Mouse (Mus musculus) hindbrain, postnatal 0 days (tissue): ENCODE results near the gene Tead3. TPM values are rescaled to one million over a fixed set of nuclear protein-coding genes. Genes with fewer than 3 reads are reported as not detected.
"Not testable (repeated sequence)": the region's sequence is repeated elsewhere in the genome, so short reads cannot be mapped to it uniquely, and the experiment has no call there.

ENCODE experiments used
- ATAC-seq: fragments of 200-750 bp; cut with Nextera tagmentation; 2 replicates; pipeline ENCODE4 v1.8.0; 2017; ENCODE audit warnings: mild to moderate bottlenecking, moderate TSS enrichment, moderate library complexity
- DNase-seq: peaks from one replicate; pipeline ENCODE4 v3.0.0-alpha.2; 2015; ENCODE audit warnings: low spot score
- H3K27ac ChIP-seq: fragments of 300-500 bp; sonication (generic); 2 replicates; pipeline ENCODE4 v1.5.1; 2014; ENCODE audit warnings: mild to moderate bottlenecking
- H3K27me3 ChIP-seq: fragments of 300-500 bp; sonication (generic); 2 replicates; pipeline ENCODE4 v1.6.1; 2014; ENCODE audit warnings: low read length, mixed read lengths; ENCODE audit not compliant: insufficient read depth
- H3K36me3 ChIP-seq: fragments of 300-500 bp; sonication (generic); 2 replicates; pipeline ENCODE4 v1.6.1; 2014; ENCODE audit warnings: low read length, mixed read lengths; ENCODE audit not compliant: insufficient read depth
- H3K4me1 ChIP-seq: fragments of 300-500 bp; sonication (generic); 2 replicates; pipeline ENCODE4 v1.6.1; 2014; ENCODE audit warnings: antibody characterized with exemption, low read length, mixed read lengths; ENCODE audit not compliant: insufficient read depth
- H3K4me2 ChIP-seq: fragments of 300-500 bp; sonication (generic); 2 replicates; pipeline ENCODE4 v1.6.1; 2014; ENCODE audit warnings: low read depth, mild to moderate bottlenecking, low read length, moderate library complexity, mixed read lengths
- H3K4me3 ChIP-seq: fragments of 300-500 bp; sonication (generic); 2 replicates; pipeline ENCODE4 v1.5.1; 2014; ENCODE audit warnings: low read length
- H3K9ac ChIP-seq: fragments of 300-500 bp; sonication (generic); replicated peaks from 2 replicates; pipeline ENCODE4 v1.6.1; 2014; ENCODE audit warnings: mild to moderate bottlenecking, low read length, moderate library complexity, mixed read lengths
- H3K9me3 ChIP-seq: fragments of 300-500 bp; sonication (generic); 2 replicates; pipeline ENCODE4 v1.6.1; 2016; ENCODE audit warnings: low read length, mixed read lengths
- CTCF ChIP-seq: IDR thresholded peaks from 2 replicates; pipeline ENCODE4 v1.5.1; 2016; ENCODE audit warnings: antibody characterized with exemption, control low read depth, low read depth
- WGBS: fragments of 180-500 bp; shearing (Covaris S2); extraction: QIAGEN DNeasy Blood & Tissue Kit; methylation state at CpG from one replicate; pipeline ENCODE4 v1.1.7; 2014; 5-methylcytosine and 5-hydroxymethylcytosine counted together
- polyA plus RNA-seq: library from polyadenylated mRNA; unstranded; fragments of >200 nt; fragmentation: Nextera tagmentation; extraction: Ambion mirVana; gene quantifications from 2 replicates; pipeline ENCODE4 v1.2.1, GENCODE M21; 2015
- total RNA-seq: library from RNA; depleted of rRNA; stranded (reverse); fragments of >200 nt; gene quantifications from 2 replicates; pipeline ENCODE4 v1.2.3, GENCODE M21; 2014

Tead3 gene
- total and polyA plus RNA-seq, 2 experiments from 2014 or later, result 1.7 to 9.4 TPM

- Histone ChIP-seq H3K36me3 (no peaks in the 10 kb centered on the region), H3K4me2 (peak overlapping the region; percentile 54), H3K4me3 (peak overlapping the region; percentile 28), H3K9me3 (no peaks in the 10 kb centered on the region), H3K27ac (no peak overlapping the region), H3K27me3 (peaks cover 30% of the 10 kb centered on the region), H3K4me1 (no peaks in the 10 kb centered on the region; the same call in 1 of the 2 replicates), H3K9ac (no peak overlapping the region)
- TF ChIP-seq CTCF, result no peak; the same call in 1 of the 2 replicates
- DNase-seq (no peak), ATAC-seq (no peak)
- 39% methylated on average over 11 of the region's 11 CpGs for WGBS
These were observed 11.5 kb upstream of the Tead3 start for GRCm38 (mm10) chr17:28361921-28362652.

DNA sequence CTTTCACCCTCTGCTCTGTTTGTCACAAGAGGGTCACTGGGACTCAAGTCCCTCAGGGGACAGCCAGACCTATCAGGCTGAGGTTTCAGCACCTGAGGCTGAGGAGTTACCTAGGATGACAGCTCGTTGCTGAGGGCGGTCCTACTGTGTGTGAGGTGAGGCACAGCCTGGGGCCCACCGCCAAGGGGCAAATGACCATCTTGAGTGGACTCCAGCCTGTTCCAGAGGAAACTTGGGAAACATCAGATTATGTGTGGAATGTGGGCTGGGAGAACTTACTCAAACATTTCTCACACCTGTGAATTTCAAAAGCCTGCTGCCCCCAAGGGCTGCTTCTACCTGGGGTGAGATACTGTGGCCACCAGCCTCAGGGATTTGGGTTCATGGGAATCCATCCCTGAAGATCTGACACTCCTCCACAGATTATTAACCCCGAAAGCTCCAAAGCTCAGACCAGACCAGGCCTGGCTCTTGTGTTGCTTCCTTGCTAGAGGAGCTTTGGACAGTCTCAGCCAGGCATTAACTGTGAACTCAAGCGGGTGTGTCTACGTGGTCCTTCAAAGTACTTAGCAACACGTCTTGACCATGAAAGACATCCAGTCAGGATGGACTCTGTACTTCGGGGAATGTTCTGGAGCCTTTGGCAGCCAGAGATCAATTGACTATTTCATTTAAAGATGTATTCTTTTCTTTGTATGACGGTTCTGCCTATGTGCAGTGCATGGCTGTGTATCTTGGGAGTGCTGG lies 10.1 kb upstream of the Tead3 start:
- Histone ChIP-seq H3K36me3 (no peaks in the 10 kb centered on the region), H3K9me3 (no peaks in the 10 kb centered on the region), H3K27me3 (peaks cover 30% of the 10 kb centered on the region), H3K4me1 (no peaks in the 10 kb centered on the region; the same call in 1 of the 2 replicates), H3K4me3 (no peak overlapping the region), H3K9ac (no peak overlapping the region), H3K27ac (no peak overlapping the region), H3K4me2 (no peak overlapping the region)
- no peak for ATAC-seq
- 84% methylated on average over 9 of the region's 9 CpGs for WGBS
- no peak for DNase-seq
- no peak for TF ChIP-seq CTCF

DNA sequence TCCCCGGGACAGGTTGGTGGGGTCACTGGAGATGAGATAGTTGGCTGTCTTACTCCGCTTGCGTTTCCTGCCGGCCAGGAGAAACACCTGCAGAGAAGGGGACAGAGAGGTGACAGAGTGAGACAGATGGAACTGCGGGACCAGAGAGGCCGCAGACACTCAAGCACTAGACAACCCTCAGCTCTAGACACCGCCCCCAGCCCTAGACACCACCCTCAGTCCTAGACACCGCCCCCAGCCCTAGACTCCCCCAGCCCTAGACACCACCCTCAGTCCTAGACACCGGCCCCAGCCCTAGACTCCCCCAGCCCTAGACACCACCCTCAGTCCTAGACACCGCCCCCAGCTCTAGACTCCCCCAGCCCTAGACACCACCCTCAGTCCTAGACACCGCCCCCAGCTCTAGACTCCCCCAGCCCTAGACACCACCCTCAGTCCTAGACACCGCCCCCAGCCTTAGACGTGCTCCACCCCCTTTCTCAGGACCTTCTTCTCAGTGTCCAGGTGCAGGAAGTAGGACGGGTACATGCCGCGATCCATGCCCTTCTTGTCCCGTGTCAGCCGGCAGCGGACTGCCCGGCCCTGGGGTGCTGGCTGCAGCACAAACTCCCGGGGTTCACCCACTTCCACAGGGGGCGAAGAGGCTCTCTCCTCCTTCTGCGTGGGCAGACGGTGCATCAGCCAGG lies 8.1 kb upstream of the Tead3 start:
- H3K9ac ChIP-seq, H3K4me2 ChIP-seq, DNase-seq, H3K9me3 ChIP-seq, H3K4me1 ChIP-seq, ATAC-seq, H3K36me3 ChIP-seq, H3K4me3 ChIP-seq, H3K27ac ChIP-seq: not testable (repeated sequence)
- WGBS, result 17% methylated on average over 23 of the region's 24 CpGs
- peaks cover 13% of the 10 kb centered on the region for H3K27me3 ChIP-seq

DNA sequence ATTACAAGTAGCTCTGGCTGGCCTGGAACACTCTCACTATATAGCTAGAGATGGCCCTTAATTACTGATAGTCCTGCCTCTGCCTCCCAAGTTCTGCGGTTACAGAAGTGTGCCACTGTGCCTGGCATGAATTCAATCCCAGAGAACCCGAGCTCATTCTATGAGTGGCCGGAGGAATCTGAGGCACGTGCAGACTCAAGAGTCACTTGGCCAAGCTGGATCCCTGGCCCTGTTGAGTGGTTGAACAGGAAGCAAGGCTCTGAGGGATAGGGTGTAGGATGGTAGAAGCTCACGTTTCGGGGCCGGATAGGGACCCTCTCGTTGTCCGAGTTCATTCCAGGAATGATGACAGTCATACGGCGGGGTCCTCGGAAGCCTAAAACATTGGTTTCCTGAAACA lies 5.3 kb upstream of the Tead3 start:
- no peak overlapping the region for H3K4me3 ChIP-seq
- H3K4me2 ChIP-seq, result no peak overlapping the region
- no peak for ATAC-seq
- no peaks in the 10 kb centered on the region for H3K9me3 ChIP-seq
- WGBS, result 82% methylated on average over 12 of the region's 12 CpGs
- 0 out of 2 replicates have a peak, but pooled peaks cover 16% of the 10 kb centered on the region for H3K27me3 ChIP-seq
- TF ChIP-seq CTCF, result no peak
- no peak overlapping the region for H3K9ac ChIP-seq
- DNase-seq, result no peak
- H3K27ac ChIP-seq, result no peak overlapping the region
- no peaks in the 10 kb centered on the region for H3K36me3 ChIP-seq
- no peaks in the 10 kb centered on the region for H3K4me1 ChIP-seq

DNA sequence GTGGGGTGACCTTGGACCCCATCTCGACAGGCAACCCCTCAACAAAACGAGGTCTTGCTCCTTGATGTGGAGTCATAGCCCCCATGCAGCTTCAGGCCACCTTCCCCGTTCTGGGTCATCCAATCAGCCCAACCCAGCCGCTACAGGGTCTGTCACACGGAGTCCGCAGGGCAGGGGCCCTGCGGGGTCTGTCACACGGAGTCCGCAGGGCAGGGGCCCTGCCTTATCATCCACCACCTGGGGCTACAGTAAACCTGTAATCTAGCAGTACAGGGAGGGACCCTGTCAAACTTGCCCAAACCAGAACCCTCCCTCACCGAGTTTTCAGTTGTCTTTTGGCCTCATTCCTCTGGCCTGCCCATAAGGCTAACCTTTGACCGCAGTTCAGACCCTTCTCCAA lies 1.4 kb upstream of the Tead3 start:
- H3K4me2 ChIP-seq, result no peak overlapping the region

GRCm38 (mm10) chr17:28351353-28351890 lies 805 bp upstream of the Tead3 start:
- H3K27me3 ChIP-seq, result 0 out of 2 replicates have a peak, but pooled peaks cover 6% of the 10 kb centered on the region
- TF ChIP-seq CTCF, result no peak
- H3K4me2 ChIP-seq, result peak overlapping the region; percentile 81
- DNase-seq, result no peak
- peak overlapping the region; percentile 59 for H3K4me3 ChIP-seq
- 2% methylated on average over 29 of the region's 29 CpGs for WGBS
- no peaks in the 10 kb centered on the region for H3K4me1 ChIP-seq
- no peaks in the 10 kb centered on the region for H3K36me3 ChIP-seq
- ATAC-seq, result no peak
- H3K9ac ChIP-seq, result peak overlapping the region; percentile 48; the same call in 1 of the 2 replicates
- H3K9me3 ChIP-seq, result no peaks in the 10 kb centered on the region
- H3K27ac ChIP-seq, result peak overlapping the region; percentile 9; the same call in 1 of the 2 replicates

More for the DNA sequence above, 1.4 kb upstream of the Tead3 start:
- ATAC-seq (no peak), DNase-seq (no peak)
- Histone ChIP-seq H3K27ac (no peak overlapping the region), H3K36me3 (no peaks in the 10 kb centered on the region), H3K27me3 (0 out of 2 replicates have a peak, but pooled peaks cover 6% of the 10 kb centered on the region), H3K4me1 (no peaks in the 10 kb centered on the region), H3K4me3 (no peak overlapping the region), H3K9ac (no peak overlapping the region), H3K9me3 (no peaks in the 10 kb centered on the region)
- WGBS, result 27% methylated on average over 11 of the region's 11 CpGs
- no peak for TF ChIP-seq CTCF
